Mouse (Mus musculus): ENCODE measurements around the gene Arhgef17. TPM values are rescaled to one million over a fixed set of nuclear protein-coding genes. Genes with fewer than 3 reads are reported as not detected.

Gene Arhgef17
- polyA plus RNA-seq, 1 experiment from 2014 or later: 7.3 TPM

DNA sequence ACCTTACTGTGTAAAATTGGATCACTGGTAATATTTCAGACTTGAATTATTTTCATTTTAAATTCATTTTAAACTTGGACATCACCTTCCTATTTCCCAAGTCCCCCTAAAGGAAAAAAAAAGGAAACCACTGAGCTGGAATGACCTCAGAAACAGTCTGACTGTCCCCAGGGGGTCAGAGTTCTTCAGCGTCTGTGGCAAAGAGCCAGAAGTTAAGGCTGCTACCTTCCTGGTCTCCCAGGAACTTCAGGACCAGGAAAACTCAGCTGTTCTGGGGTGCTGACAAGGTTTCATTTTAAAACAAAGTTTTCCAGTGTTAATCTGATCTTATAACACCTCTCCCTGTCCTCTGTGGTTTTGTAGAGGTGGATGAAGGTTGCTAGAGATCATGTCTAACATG lies 94.2 kb downstream of the Arhgef17 start:
- no peak for ATAC-seq (replicated peaks)
- Histone ChIP-seq H3K36me3 (peaks cover 53% of the 10 kb centered on the region), H3K27me3 (no peaks in the 10 kb centered on the region), H3K9ac (replicated peaks) (no peak overlapping the region), H3K27ac (replicated peaks) (no peak overlapping the region), H3K4me1 (peaks cover 4% of the 10 kb centered on the region; the same call in 1 of the 2 replicates), H3K4me2 (replicated peaks) (no peak overlapping the region), H3K4me3 (no peak overlapping the region), H3K9me3 (no peaks in the 10 kb centered on the region)
- WGBS: 72% methylated on average over 1 of the region's 1 CpGs

DNA sequence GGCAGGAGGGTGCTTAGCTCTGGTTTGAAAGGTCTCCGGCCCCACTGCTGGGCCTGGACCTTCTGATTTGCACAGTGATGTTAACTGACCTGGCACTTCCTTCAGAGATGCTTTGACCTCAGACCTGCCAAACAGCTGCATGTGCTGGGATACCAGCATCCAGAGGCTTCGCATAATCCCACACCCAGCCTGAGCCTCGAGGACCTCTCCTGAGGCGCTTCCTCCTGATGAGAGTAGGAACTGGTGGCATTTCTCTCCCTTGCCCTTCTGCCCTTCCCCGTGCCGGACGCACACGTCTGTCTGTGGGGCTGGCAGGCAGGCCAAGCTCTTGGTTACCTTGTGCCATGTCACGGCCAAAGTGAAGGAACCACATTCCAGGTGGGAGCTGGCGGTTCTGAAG lies 95.2 kb downstream of the Arhgef17 start:
- H3K4me2 ChIP-seq (replicated peaks): no peak overlapping the region
- no peak overlapping the region for H3K4me3 ChIP-seq
- ATAC-seq (replicated peaks): no peak
- no peaks in the 10 kb centered on the region for H3K27me3 ChIP-seq
- peaks cover 55% of the 10 kb centered on the region for H3K36me3 ChIP-seq
- 96% methylated on average over 10 of the region's 10 CpGs for WGBS
- no peaks in the 10 kb centered on the region for H3K9me3 ChIP-seq
- no peak overlapping the region for H3K9ac ChIP-seq (replicated peaks)
- H3K4me1 ChIP-seq: peaks cover 4% of the 10 kb centered on the region; the same call in 1 of the 2 replicates
- H3K27ac ChIP-seq (replicated peaks): no peak overlapping the region

DNA sequence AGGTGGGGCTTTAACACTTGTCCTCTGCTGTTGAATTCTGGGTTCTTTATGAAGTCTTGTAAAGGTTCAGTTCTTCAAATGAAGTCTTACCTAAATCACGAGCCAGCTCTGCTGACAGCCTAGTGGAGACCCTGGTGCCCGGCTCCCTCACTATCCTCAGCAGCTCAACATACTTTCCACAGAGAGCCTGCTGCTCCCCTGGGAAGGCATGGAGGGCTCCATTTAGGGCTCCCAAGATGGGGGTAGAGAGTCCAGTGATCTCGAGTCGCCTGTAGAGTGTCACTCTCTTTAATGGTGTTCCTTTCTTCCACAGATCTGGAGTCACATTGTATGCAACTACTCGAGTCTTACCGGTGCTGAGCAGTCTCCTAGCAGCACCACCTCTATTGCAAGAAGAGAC lies 96.2 kb downstream of the Arhgef17 start:
- ATAC-seq (replicated peaks): no peak
- Histone ChIP-seq H3K9me3 (no peaks in the 10 kb centered on the region), H3K4me2 (replicated peaks) (no peak overlapping the region), H3K27ac (replicated peaks) (no peak overlapping the region), H3K4me1 (peaks cover 4% of the 10 kb centered on the region; the same call in 1 of the 2 replicates), H3K4me3 (no peak overlapping the region), H3K36me3 (peaks cover 55% of the 10 kb centered on the region), H3K27me3 (no peaks in the 10 kb centered on the region), H3K9ac (replicated peaks) (no peak overlapping the region)
- 93% methylated on average over 6 of the region's 6 CpGs for WGBS

DNA sequence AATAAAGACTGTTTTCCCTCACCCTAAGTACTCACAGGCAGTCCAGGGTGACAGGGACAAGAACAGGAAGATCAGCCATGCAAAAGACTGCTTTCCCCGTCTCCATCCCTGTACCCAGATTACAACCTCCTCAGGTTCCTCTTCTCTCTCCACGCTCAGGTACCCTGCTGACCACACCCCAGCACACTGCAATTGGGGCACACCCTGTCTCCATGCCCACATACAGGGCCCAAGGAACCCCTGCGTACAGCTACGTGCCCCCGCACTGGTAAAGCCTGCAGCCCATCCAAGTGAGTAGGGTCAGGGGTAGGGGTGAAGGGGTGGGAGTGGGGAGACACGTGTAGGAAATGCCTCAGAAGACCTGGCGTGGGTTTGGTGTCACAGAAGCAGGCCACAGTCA lies 96.7 kb downstream of the Arhgef17 start:
- no peak overlapping the region for H3K9ac ChIP-seq (replicated peaks)
- no peak overlapping the region for H3K27ac ChIP-seq (replicated peaks)

DNA sequence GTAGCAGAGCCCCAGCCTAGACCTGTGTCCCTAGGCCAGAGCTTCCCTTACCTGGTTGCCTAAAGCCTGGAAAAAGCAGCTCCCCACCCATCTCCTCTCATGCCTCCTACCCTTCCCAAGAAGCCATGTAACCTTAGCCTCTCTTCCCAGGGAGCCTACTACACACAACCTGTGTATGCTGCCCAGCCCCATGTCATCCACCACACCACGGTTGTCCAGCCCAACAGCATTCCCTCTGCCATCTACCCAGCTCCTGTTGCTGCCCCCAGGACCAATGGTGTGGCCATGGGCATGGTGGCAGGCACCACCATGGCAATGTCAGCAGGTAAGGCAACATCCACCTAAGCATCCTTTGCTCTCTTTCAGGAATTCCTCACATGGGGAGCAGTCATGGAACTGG lies 98.0 kb downstream of the Arhgef17 start:
- Histone ChIP-seq H3K4me3 (no peak overlapping the region), H3K27me3 (no peaks in the 10 kb centered on the region), H3K36me3 (peaks cover 55% of the 10 kb centered on the region), H3K27ac (replicated peaks) (no peak overlapping the region), H3K9ac (replicated peaks) (no peak overlapping the region), H3K4me1 (no peaks in the 10 kb centered on the region), H3K4me2 (replicated peaks) (no peak overlapping the region), H3K9me3 (no peaks in the 10 kb centered on the region)
- no peak for ATAC-seq (replicated peaks)
- 85% methylated on average over 1 of the region's 1 CpGs for WGBS

More for the DNA sequence above, 96.7 kb downstream of the Arhgef17 start:
- Histone ChIP-seq H3K27me3 (no peaks in the 10 kb centered on the region), H3K36me3 (peaks cover 55% of the 10 kb centered on the region), H3K4me3 (no peak overlapping the region), H3K4me1 (peaks cover 4% of the 10 kb centered on the region; the same call in 1 of the 2 replicates), H3K9me3 (no peaks in the 10 kb centered on the region), H3K4me2 (replicated peaks) (no peak overlapping the region)
- WGBS: 93% methylated on average over 7 of the region's 7 CpGs
- no peak for ATAC-seq (replicated peaks)

DNA sequence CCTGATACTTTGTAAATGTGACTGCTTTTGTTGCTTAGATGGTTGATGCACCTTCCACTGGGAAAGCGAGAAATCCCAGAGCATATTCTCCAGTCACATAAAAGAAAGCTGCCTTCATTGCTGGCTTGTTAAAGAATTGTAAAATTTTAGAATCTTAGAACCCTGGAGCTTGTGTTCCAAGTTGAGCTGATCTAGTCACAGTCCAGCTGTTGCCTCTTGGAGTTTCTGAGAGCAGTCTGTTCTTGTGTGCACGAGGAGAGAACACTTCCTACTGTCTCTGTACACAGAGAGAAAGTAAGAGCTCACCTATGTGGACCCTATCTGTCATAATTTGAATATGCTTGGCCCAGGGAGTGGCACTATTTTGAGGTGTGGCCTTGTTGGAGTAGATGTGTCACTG lies 103.4 kb downstream of the Arhgef17 start:
- Histone ChIP-seq H3K4me2 (replicated peaks) (no peak overlapping the region), H3K27ac (replicated peaks) (no peak overlapping the region), H3K9me3 (no peaks in the 10 kb centered on the region), H3K36me3 (peaks cover 23% of the 10 kb centered on the region), H3K9ac (replicated peaks) (no peak overlapping the region), H3K4me1 (no peaks in the 10 kb centered on the region), H3K4me3 (no peak overlapping the region), H3K27me3 (no peaks in the 10 kb centered on the region)
- 89% methylated on average over 2 of the region's 2 CpGs for WGBS
- no peak for ATAC-seq (replicated peaks)

DNA sequence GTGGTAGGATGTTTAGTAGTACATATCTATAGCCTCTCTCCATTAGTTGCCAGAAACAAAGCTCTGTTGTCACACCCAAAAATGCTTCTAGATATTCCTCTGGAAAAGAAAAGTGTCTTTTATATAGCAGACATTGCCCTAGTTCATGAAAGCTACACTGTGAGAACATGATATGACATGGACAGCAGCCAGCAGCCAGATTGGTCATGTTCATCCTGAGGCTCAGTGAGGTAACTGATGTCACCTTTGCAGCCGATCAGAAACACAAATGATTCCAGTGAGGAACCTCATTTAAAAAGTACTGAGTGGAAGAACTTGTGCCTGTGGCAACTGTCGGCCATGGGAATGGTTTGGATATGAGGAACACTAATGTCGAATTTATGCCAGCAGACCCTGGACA lies 107.2 kb downstream of the Arhgef17 start:
- Histone ChIP-seq H3K9me3 (no peaks in the 10 kb centered on the region), H3K4me3 (no peak overlapping the region)
- 94% methylated on average over 3 of the region's 3 CpGs for WGBS

More for the DNA sequence above, 107.2 kb downstream of the Arhgef17 start:
- ATAC-seq (replicated peaks): no peak
- Histone ChIP-seq H3K4me2 (replicated peaks) (no peak overlapping the region), H3K9ac (replicated peaks) (no peak overlapping the region), H3K36me3 (peaks cover 12% of the 10 kb centered on the region), H3K27ac (replicated peaks) (no peak overlapping the region), H3K27me3 (no peaks in the 10 kb centered on the region), H3K4me1 (no peaks in the 10 kb centered on the region; the same call in 1 of the 2 replicates)

Small RNA genes lying within 50 kb of the gene (microRNA-seq; reads per million reads assigned to microRNA genes)
- gene Mir3102: 46.6 reads per million, percentile 43 among the genes with 10 or more reads in this experiment

Other genes starting within 250 kb of the Arhgef17 start
- gene Fam168a, start 225.5 kb downstream of the Arhgef17 start, polyA plus RNA-seq (2015; fragmentation: Nextera tagmentation; extraction: Ambion mirVana): 115 and 116 TPM in 2 replicates
- gene Relt, start 68.7 kb downstream of the Arhgef17 start, polyA plus RNA-seq (2015; fragmentation: Nextera tagmentation; extraction: Ambion mirVana): 3.8 and 4.3 TPM in 2 replicates
- gene P2ry6, start 42.5 kb upstream of the Arhgef17 start, polyA plus RNA-seq (2015; fragmentation: Nextera tagmentation; extraction: Ambion mirVana): 2.2 and 2.7 TPM in 2 replicates
- 0.11 TPM in 1 of 2 replicates, not detected in the other for gene P2ry2, start 80.8 kb upstream of the Arhgef17 start, polyA plus RNA-seq (2015; fragmentation: Nextera tagmentation; extraction: Ambion mirVana)
- gene Fchsd2, start 160.8 kb upstream of the Arhgef17 start, polyA plus RNA-seq (2015; fragmentation: Nextera tagmentation; extraction: Ambion mirVana): 45.2 and 46.2 TPM in 2 replicates

Data from forebrain, embryonic 15.5 days (tissue).